Mouse (Mus musculus): ENCODE data around the gene Nicn1. TPM values are rescaled to one million over a fixed set of nuclear protein-coding genes. Genes with fewer than 3 reads are reported as not detected.
"Not testable (repeated sequence)": the region's sequence is repeated elsewhere in the genome, so short reads cannot be mapped to it uniquely, and the experiment has no call there.

Nicn1 gene
- polyA plus RNA-seq, 1 experiment, result not detected

- peaks cover 44% of the 10 kb centered on the region for H3K4me1 ChIP-seq (ENCODE audit: control insufficient read depth)
- no peaks in the 10 kb centered on the region for H3K9me3 ChIP-seq (ENCODE audit: control insufficient read depth, low read length)
- H3K27me3 ChIP-seq (ENCODE audit: control insufficient read depth), result peaks cover 4% of the 10 kb centered on the region; the same call in 1 of the 2 replicates
- H3K36me3 ChIP-seq (ENCODE audit: control insufficient read depth), result no peaks in the 10 kb centered on the region
- TF ChIP-seq GATA1 (IDR thresholded peaks at IDR 0.05; ENCODE audit: low read length), result no peak
- no peak for TF ChIP-seq TAL1 (IDR thresholded peaks at IDR 0.05; ENCODE audit: low read length)
- H3K4me3 ChIP-seq (replicated peaks), result peak overlapping the region; percentile 93
Observed at GRCm38 (mm10) chr9:108263131-108263681, 27.0 kb upstream of the Nicn1 start.

GRCm38 (mm10) chr9:108263690-108264190 lies 26.5 kb upstream of the Nicn1 start, which contains the start of gene Dag1:
TSS of gene Dag1 (minus strand) at chr9:108263958.
- peaks cover 4% of the 10 kb centered on the region; the same call in 1 of the 2 replicates for H3K27me3 ChIP-seq (ENCODE audit: control insufficient read depth)
- no peak for TF ChIP-seq TAL1 (IDR thresholded peaks at IDR 0.05; ENCODE audit: low read length)
- no peak for TF ChIP-seq GATA1 (IDR thresholded peaks at IDR 0.05; ENCODE audit: low read length)

GRCm38 (mm10) chr9:108264191-108264921 lies 25.9 kb upstream of the Nicn1 start:
- no peaks in the 10 kb centered on the region for H3K36me3 ChIP-seq (ENCODE audit: control insufficient read depth)
- H3K4me3 ChIP-seq (replicated peaks), result peak overlapping the region; percentile 93
- H3K4me1 ChIP-seq (ENCODE audit: control insufficient read depth), result peaks cover 47% of the 10 kb centered on the region
- H3K27me3 ChIP-seq (ENCODE audit: control insufficient read depth), result peaks cover 4% of the 10 kb centered on the region; the same call in 1 of the 2 replicates
- no peaks in the 10 kb centered on the region for H3K9me3 ChIP-seq (ENCODE audit: control insufficient read depth, low read length)
- TF ChIP-seq TAL1 (IDR thresholded peaks at IDR 0.05; ENCODE audit: low read length) (no peak), GATA1 (IDR thresholded peaks at IDR 0.05; ENCODE audit: low read length) (no peak)

More at GRCm38 (mm10) chr9:108263690-108264190, 26.5 kb upstream of the Nicn1 start, which contains the start of gene Dag1:
- Histone ChIP-seq H3K9me3 (ENCODE audit: control insufficient read depth, low read length) (no peaks in the 10 kb centered on the region), H3K36me3 (ENCODE audit: control insufficient read depth) (no peaks in the 10 kb centered on the region), H3K4me3 (replicated peaks) (peak within 1 kb of the TSS; percentile 93), H3K4me1 (ENCODE audit: control insufficient read depth) (peaks cover 47% of the 10 kb centered on the region)

GRCm38 (mm10) chr9:108266261-108266935 lies 23.8 kb upstream of the Nicn1 start:
- H3K36me3 ChIP-seq (ENCODE audit: control insufficient read depth), result no peaks in the 10 kb centered on the region
- peaks cover 39% of the 10 kb centered on the region for H3K4me1 ChIP-seq (ENCODE audit: control insufficient read depth)
- no peak overlapping the region for H3K4me3 ChIP-seq (replicated peaks)
- H3K27me3 ChIP-seq (ENCODE audit: control insufficient read depth), result peaks cover 6% of the 10 kb centered on the region; the same call in 1 of the 2 replicates
- TF ChIP-seq TAL1 (IDR thresholded peaks at IDR 0.05; ENCODE audit: low read length) (no peak), GATA1 (IDR thresholded peaks at IDR 0.05; ENCODE audit: low read length) (no peak)
- no peaks in the 10 kb centered on the region for H3K9me3 ChIP-seq (ENCODE audit: control insufficient read depth, low read length)

GRCm38 (mm10) chr9:108267691-108268090 lies 22.5 kb upstream of the Nicn1 start:
- TF ChIP-seq TAL1 (IDR thresholded peaks at IDR 0.05; ENCODE audit: low read length), result no peak
- TF ChIP-seq GATA1 (IDR thresholded peaks at IDR 0.05; ENCODE audit: low read length), result no peak
- peaks cover 26% of the 10 kb centered on the region for H3K4me1 ChIP-seq (ENCODE audit: control insufficient read depth)
- peaks cover 14% of the 10 kb centered on the region for H3K27me3 ChIP-seq (ENCODE audit: control insufficient read depth)
- no peaks in the 10 kb centered on the region for H3K9me3 ChIP-seq (ENCODE audit: control insufficient read depth, low read length)
- no peaks in the 10 kb centered on the region for H3K36me3 ChIP-seq (ENCODE audit: control insufficient read depth)
- H3K4me3 ChIP-seq (replicated peaks), result no peak overlapping the region

GRCm38 (mm10) chr9:108268701-108269100 lies 21.5 kb upstream of the Nicn1 start:
- Histone ChIP-seq H3K4me1 (ENCODE audit: control insufficient read depth) (peaks cover 15% of the 10 kb centered on the region), H3K27me3 (ENCODE audit: control insufficient read depth) (peaks cover 20% of the 10 kb centered on the region)
- not testable (repeated sequence) for H3K9me3 ChIP-seq (ENCODE audit: control insufficient read depth, low read length); H3K4me3 ChIP-seq (replicated peaks); H3K36me3 ChIP-seq (ENCODE audit: control insufficient read depth)

- H3K9me3 ChIP-seq (ENCODE audit: control insufficient read depth, low read length), result no peaks in the 10 kb centered on the region
- no peaks in the 10 kb centered on the region for H3K36me3 ChIP-seq (ENCODE audit: control insufficient read depth)
- H3K4me3 ChIP-seq (replicated peaks), result no peak overlapping the region
- peaks cover 3% of the 10 kb centered on the region for H3K4me1 ChIP-seq (ENCODE audit: control insufficient read depth)
- TF ChIP-seq GATA1 (IDR thresholded peaks at IDR 0.05; ENCODE audit: low read length) (no peak), TAL1 (IDR thresholded peaks at IDR 0.05; ENCODE audit: low read length) (no peak)
- peaks cover 32% of the 10 kb centered on the region for H3K27me3 ChIP-seq (ENCODE audit: control insufficient read depth)
Observed at GRCm38 (mm10) chr9:108271941-108272340, 18.3 kb upstream of the Nicn1 start.

- Histone ChIP-seq H3K4me3 (replicated peaks) (no peak overlapping the region), H3K9me3 (ENCODE audit: control insufficient read depth, low read length) (no peaks in the 10 kb centered on the region), H3K27me3 (ENCODE audit: control insufficient read depth) (peaks cover 30% of the 10 kb centered on the region), H3K36me3 (ENCODE audit: control insufficient read depth) (no peaks in the 10 kb centered on the region), H3K4me1 (ENCODE audit: control insufficient read depth) (peaks cover 3% of the 10 kb centered on the region)
- TF ChIP-seq GATA1 (IDR thresholded peaks at IDR 0.05; ENCODE audit: low read length), result no peak
- TF ChIP-seq TAL1 (IDR thresholded peaks at IDR 0.05; ENCODE audit: low read length), result no peak
Observed at GRCm38 (mm10) chr9:108272691-108273090, 17.5 kb upstream of the Nicn1 start.

GRCm38 (mm10) chr9:108273485-108273884 lies 16.7 kb upstream of the Nicn1 start:
- Histone ChIP-seq H3K9me3 (ENCODE audit: control insufficient read depth, low read length) (no peaks in the 10 kb centered on the region), H3K27me3 (ENCODE audit: control insufficient read depth) (peaks cover 30% of the 10 kb centered on the region), H3K36me3 (ENCODE audit: control insufficient read depth) (no peaks in the 10 kb centered on the region), H3K4me1 (ENCODE audit: control insufficient read depth) (peaks cover 3% of the 10 kb centered on the region), H3K4me3 (replicated peaks) (no peak overlapping the region)
- TF ChIP-seq GATA1 (IDR thresholded peaks at IDR 0.05; ENCODE audit: low read length), result no peak
- TF ChIP-seq TAL1 (IDR thresholded peaks at IDR 0.05; ENCODE audit: low read length), result no peak

Measured in erythroblast, embryonic 14.5 days (primary cell).